Mouse (Mus musculus): ENCODE measurements around the gene Fcamr. TPM values are rescaled to one million over a fixed set of nuclear protein-coding genes. Genes with fewer than 3 reads are reported as not detected.

The Fcamr gene
- polyA plus RNA-seq, 1 experiment, result 0.07 TPM

DNA sequence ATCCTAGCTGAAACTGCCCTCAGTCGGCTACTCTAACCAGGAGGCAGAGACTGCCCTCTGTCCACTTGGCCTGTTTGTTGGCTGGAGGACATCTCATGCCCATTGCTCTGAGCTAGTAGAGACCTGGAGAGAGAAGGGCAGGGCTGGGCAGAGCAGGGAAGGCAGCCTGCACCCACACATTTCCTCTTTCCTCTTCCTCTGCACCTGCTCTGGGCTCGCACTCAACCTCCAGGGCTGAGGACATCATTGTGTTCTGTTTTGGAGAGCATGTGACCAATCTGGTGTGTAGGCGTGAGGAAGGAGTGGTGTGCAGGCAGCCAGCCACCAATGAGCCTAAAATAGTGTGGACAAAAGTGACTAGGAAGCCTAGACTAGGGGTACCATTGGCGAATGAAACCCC, 63.5 kb downstream of the Fcamr start:
- Histone ChIP-seq H3K4me3 (replicated peaks; ENCODE audit: insufficient read depth, low read depth, low read length) (no peak overlapping the region), H3K27me3 (ENCODE audit: control insufficient read depth, insufficient read depth, low read length) (no peaks in the 10 kb centered on the region), H3K4me1 (ENCODE audit: control insufficient read depth, insufficient read depth, low read length) (peaks cover 4% of the 10 kb centered on the region; the same call in 1 of the 2 replicates), H3K27ac (ENCODE audit: insufficient read depth, low read length) (no peak overlapping the region)
- TF ChIP-seq CTCF (IDR thresholded peaks at IDR 0.05; ENCODE audit: borderline replicate concordance, insufficient read depth, low read depth, low read length) (no peak), POLR2A (IDR thresholded peaks at IDR 0.05; ENCODE audit: borderline replicate concordance, insufficient read depth, low read length) (no peak)
- DNase-seq, result peak; percentile 32 to 65
- WGBS, result 28% methylated on average over 4 of the region's 4 CpGs

Other genes starting within 250 kb of the Fcamr start
- gene Zp3r, start 171.3 kb upstream of the Fcamr start, polyA plus RNA-seq (2012; rRNA removed), result not detected in 2 replicates
- gene C4bp, start 139.3 kb upstream of the Fcamr start, polyA plus RNA-seq (2012; rRNA removed), result not detected in 2 replicates
- not detected in 2 replicates for gene Gm29427, start 85.1 kb upstream of the Fcamr start, polyA plus RNA-seq (2012; rRNA removed)
- 7.6 and 7.8 TPM in 2 replicates for gene Yod1, start 83.6 kb upstream of the Fcamr start, polyA plus RNA-seq (2012; rRNA removed)
- gene Pfkfb2, start 71.6 kb upstream of the Fcamr start, polyA plus RNA-seq (2012; rRNA removed), result 42.6 and 42.8 TPM in 2 replicates
- gene AA986860, start 68.9 kb upstream of the Fcamr start, polyA plus RNA-seq (2012; rRNA removed), result 2.9 TPM in 2 replicates
- 0.05 and 0.16 TPM in 2 replicates for gene Pigr, start 25.8 kb downstream of the Fcamr start, polyA plus RNA-seq (2012; rRNA removed)
- 0.82 and 1.1 TPM in 2 replicates for gene Fcmr, start 64.8 kb downstream of the Fcamr start, polyA plus RNA-seq (2012; rRNA removed)
- gene Il24, start 86.6 kb downstream of the Fcamr start, polyA plus RNA-seq (2012; rRNA removed), result not detected in 2 replicates
- gene Il20, start 110.5 kb downstream of the Fcamr start, polyA plus RNA-seq (2012; rRNA removed), result not detected in 2 replicates
- 0.10 TPM in 1 of 2 replicates, not detected in the other for gene Il19, start 139.2 kb downstream of the Fcamr start, polyA plus RNA-seq (2012; rRNA removed)
- not detected in 2 replicates for gene Il10, start 218.9 kb downstream of the Fcamr start, polyA plus RNA-seq (2012; rRNA removed)

Data from cerebellum, adult 2 months (tissue).